Mouse (Mus musculus): ENCODE results near the gene Ccdc73. TPM values are rescaled to one million over a fixed set of nuclear protein-coding genes. Genes with fewer than 3 reads are reported as not detected.
"Not testable (repeated sequence)": the region's sequence is repeated elsewhere in the genome, so short reads cannot be mapped to it uniquely, and the experiment has no call there.

The Ccdc73 gene
- polyA plus RNA-seq (2016; fragmentation: Nextera tagmentation; extraction: Ambion mirVana): 2.6 and 3.2 TPM in 2 replicates

DNA sequence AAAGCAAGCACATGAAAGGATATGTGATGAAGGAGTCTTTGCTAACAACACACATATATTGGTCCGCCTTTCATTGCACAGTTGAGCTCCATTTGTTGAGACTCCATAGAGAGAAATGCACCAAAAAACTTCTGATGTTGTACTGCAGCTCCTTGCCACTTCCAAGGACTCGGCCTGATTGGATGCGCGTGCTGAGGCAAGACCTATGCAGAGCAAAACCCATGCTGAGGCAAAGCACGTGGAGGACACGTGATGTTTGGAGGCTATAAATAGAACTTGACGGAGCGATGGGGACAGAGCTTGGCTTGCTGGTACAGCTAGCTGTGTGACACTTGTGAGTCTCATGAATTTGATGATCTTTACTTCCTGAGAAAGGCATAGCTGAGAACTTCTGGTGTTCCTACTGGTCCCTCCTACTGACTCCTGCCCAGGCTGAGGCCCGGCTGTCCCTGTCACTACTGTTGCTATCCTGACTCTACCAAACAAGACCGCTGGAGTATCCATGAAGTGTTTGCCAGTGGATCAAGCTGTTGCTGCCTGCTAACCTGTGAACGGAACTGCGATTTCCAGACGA lies at the start of gene Ccdc73:
TSS of gene Ccdc73 (plus strand) at position 524 of the 574 bp plus-strand sequence.
- Histone ChIP-seq H3K9me3 (replicated peaks) (no peaks in the 10 kb centered on the region), H3K4me3 (no peak within 1 kb of the TSS), H3K36me3 (no peaks in the 10 kb centered on the region), H3K27ac (no peak within 1 kb of the TSS), H3K27me3 (ENCODE audit: low read depth, poor library complexity, severe bottlenecking) (no peaks in the 10 kb centered on the region), H3K4me1 (no peaks in the 10 kb centered on the region)
- WGBS: 93% methylated on average over 13 of the region's 13 CpGs
- DNase-seq (ENCODE audit: low spot score): no peak

GRCm38 (mm10) chr2:104818763-104819162 lies 48.8 kb upstream of the Ccdc73 start:
- not testable (repeated sequence) for H3K36me3 ChIP-seq; H3K9me3 ChIP-seq (replicated peaks); DNase-seq (ENCODE audit: low spot score); H3K27me3 ChIP-seq (ENCODE audit: low read depth, poor library complexity, severe bottlenecking); H3K27ac ChIP-seq; H3K4me3 ChIP-seq
- 91% methylated on average over 3 of the region's 3 CpGs for WGBS
- H3K4me1 ChIP-seq: peaks cover 18% of the 10 kb centered on the region

- Histone ChIP-seq H3K27ac (no peak overlapping the region), H3K36me3 (no peaks in the 10 kb centered on the region), H3K4me1 (no peaks in the 10 kb centered on the region), H3K4me3 (no peak overlapping the region), H3K27me3 (ENCODE audit: low read depth, poor library complexity, severe bottlenecking) (no peaks in the 10 kb centered on the region), H3K9me3 (replicated peaks) (no peaks in the 10 kb centered on the region)
- no peak for DNase-seq (ENCODE audit: low spot score)
- 91% methylated on average over 4 of the region's 4 CpGs for WGBS
These were observed 41.4 kb upstream of the Ccdc73 start for GRCm38 (mm10) chr2:104826191-104826590.

DNA sequence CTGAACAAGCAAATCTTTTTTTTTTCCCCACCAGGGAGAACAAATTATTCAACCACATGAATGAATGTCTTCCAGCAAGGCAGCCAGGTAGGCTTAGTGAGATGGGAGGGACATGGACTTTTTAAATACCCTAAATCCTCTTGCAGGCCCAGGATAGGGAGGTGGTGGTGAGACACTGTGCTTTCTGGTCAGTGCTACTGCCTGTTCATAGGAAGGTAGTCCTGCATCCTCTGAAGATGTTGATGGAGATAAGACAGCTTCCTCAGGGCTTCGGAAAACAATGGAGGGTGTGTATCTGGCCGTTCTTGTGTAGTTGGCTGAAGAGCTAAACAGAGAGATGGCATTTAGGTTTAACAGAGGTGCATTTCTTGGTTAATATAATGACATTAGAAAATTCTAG lies 35.1 kb upstream of the Ccdc73 start:
- no peaks in the 10 kb centered on the region for H3K4me1 ChIP-seq
- H3K9me3 ChIP-seq (replicated peaks): no peaks in the 10 kb centered on the region
- 84% methylated on average over 2 of the region's 2 CpGs for WGBS
- H3K27me3 ChIP-seq (ENCODE audit: low read depth, poor library complexity, severe bottlenecking): no peaks in the 10 kb centered on the region
- DNase-seq (ENCODE audit: low spot score): no peak
- no peaks in the 10 kb centered on the region for H3K36me3 ChIP-seq
- H3K27ac ChIP-seq: no peak overlapping the region
- H3K4me3 ChIP-seq: no peak overlapping the region

DNA sequence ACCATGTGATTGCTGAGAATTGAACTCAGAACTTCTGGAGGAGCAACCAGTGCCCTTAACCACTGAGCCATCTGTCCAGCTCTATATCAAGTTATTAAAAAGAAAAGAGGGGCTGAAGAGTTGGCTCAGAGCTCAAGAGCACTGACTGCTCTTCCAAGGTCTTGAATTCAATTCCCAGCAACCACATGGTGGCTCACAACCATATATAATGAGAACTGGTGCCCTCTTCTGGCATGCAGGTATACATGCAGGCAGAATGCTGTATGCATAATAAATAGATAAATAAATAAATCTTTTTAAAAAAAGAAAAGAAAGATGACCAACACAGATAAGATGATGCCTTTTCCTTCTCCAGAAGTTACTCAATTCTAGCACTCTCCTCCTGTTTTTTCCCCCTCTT lies 26.6 kb upstream of the Ccdc73 start:
- no peaks in the 10 kb centered on the region for H3K9me3 ChIP-seq (replicated peaks)
- H3K4me1 ChIP-seq: no peaks in the 10 kb centered on the region
- no peak overlapping the region for H3K27ac ChIP-seq
- no peaks in the 10 kb centered on the region for H3K27me3 ChIP-seq (ENCODE audit: low read depth, poor library complexity, severe bottlenecking)
- DNase-seq (ENCODE audit: low spot score): no peak
- no peaks in the 10 kb centered on the region for H3K36me3 ChIP-seq
- H3K4me3 ChIP-seq: no peak overlapping the region

- H3K9me3 ChIP-seq (replicated peaks): no peaks in the 10 kb centered on the region
- no peak for DNase-seq (ENCODE audit: low spot score)
- WGBS: 91% methylated on average over 7 of the region's 7 CpGs
These were observed 25.9 kb upstream of the Ccdc73 start for GRCm38 (mm10) chr2:104841736-104842135.

GRCm38 (mm10) chr2:104842559-104842958 lies 25.0 kb upstream of the Ccdc73 start:
- Histone ChIP-seq H3K27ac (no peak overlapping the region), H3K4me3 (no peak overlapping the region), H3K4me1 (peaks cover 11% of the 10 kb centered on the region), H3K36me3 (no peaks in the 10 kb centered on the region), H3K9me3 (replicated peaks) (no peaks in the 10 kb centered on the region), H3K27me3 (ENCODE audit: low read depth, poor library complexity, severe bottlenecking) (no peaks in the 10 kb centered on the region)
- no peak for DNase-seq (ENCODE audit: low spot score)

More at GRCm38 (mm10) chr2:104841736-104842135, 25.9 kb upstream of the Ccdc73 start:
- H3K27me3 ChIP-seq (ENCODE audit: low read depth, poor library complexity, severe bottlenecking): no peaks in the 10 kb centered on the region
- no peaks in the 10 kb centered on the region for H3K36me3 ChIP-seq
- H3K4me1 ChIP-seq: peaks cover 6% of the 10 kb centered on the region
- H3K4me3 ChIP-seq: no peak overlapping the region
- H3K27ac ChIP-seq: no peak overlapping the region

- no peak for DNase-seq (ENCODE audit: low spot score)
- 27% methylated on average over 4 of the region's 4 CpGs for WGBS
- Histone ChIP-seq H3K36me3 (no peaks in the 10 kb centered on the region), H3K9me3 (replicated peaks) (no peaks in the 10 kb centered on the region), H3K27ac (peak overlapping the region; percentile 58; the same call in 1 of the 2 replicates), H3K27me3 (ENCODE audit: low read depth, poor library complexity, severe bottlenecking) (peaks cover 41% of the 10 kb centered on the region), H3K4me1 (peaks cover 34% of the 10 kb centered on the region), H3K4me3 (no peak overlapping the region)
These were observed 20.8 kb upstream of the Ccdc73 start for GRCm38 (mm10) chr2:104846638-104847414.

DNA sequence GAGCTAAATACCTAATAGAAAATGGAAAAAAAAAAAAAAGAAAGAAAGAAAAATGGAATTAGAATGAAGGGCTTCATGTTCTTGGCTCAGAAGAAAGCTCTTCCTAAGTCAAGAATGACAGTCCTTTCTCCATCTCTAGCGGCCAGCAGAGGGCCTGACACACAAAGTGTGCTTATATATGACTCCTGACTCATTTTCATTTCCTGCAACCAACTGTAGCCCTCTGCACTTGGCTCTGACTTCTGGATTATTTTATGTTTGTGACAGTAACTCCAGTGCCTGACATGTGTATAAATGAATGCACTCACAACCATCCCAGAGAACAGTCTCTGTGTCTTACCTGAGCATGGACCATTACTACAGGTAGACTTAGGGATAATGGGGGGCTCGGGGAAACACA lies 20.0 kb upstream of the Ccdc73 start:
- Histone ChIP-seq H3K36me3 (no peaks in the 10 kb centered on the region), H3K27me3 (ENCODE audit: low read depth, poor library complexity, severe bottlenecking) (peaks cover 48% of the 10 kb centered on the region), H3K4me1 (peaks cover 34% of the 10 kb centered on the region), H3K9me3 (replicated peaks) (no peaks in the 10 kb centered on the region), H3K27ac (no peak overlapping the region), H3K4me3 (no peak overlapping the region)
- WGBS: 53% methylated on average over 2 of the region's 2 CpGs
- DNase-seq (ENCODE audit: low spot score): no peak

DNA sequence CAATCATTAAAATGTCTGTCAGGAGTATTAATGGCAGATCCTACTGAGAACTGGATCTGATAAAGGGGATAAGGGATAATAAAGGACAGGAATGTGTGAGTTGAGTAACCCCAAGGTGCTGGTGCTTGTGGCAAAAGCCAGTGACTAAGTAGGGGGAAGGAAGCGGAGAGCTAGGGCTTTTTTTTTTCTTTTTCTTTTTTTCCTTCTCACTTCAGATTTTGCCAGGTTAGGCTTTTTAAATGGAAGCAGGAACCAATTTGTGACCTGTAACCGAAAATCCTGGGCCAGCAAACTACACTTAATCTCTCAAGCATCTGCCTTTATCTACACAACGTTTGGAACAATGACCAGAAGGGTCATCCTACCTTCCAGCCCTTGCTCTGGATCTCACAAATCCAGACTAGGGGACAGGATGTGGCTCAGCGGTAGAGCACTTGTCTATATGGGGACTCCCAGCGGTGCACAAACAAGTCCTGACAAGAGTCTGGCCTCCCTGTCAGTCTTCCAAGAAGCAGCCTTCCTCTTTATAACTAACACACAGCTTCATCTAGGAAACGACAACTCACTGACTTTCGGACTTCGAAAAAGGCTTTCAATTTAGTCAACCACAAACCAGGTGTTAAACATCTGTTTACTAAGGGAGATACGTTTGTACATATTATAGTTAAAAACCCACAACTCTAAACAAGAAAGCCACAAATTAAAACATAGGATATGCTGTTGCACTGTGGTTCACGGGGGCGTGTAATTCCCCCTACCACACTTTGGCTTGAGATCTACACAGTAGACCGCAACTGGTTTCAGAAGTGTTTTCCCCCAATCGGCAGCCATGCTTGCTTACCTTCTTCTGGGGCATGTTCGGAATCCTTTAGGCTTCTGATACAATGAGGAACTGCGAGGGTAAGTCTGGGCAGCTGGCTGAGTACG lies 19.1 kb upstream of the Ccdc73 start:
- DNase-seq (ENCODE audit: low spot score): peak; percentile 41
- Histone ChIP-seq H3K36me3 (no peaks in the 10 kb centered on the region), H3K27ac (0 out of 2 replicates have a peak overlapping the region, but pooled peaks have one; percentile 54), H3K4me3 (peak overlapping the region; percentile 65), H3K4me1 (peaks cover 34% of the 10 kb centered on the region), H3K27me3 (ENCODE audit: low read depth, poor library complexity, severe bottlenecking) (peaks cover 51% of the 10 kb centered on the region), H3K9me3 (replicated peaks) (no peaks in the 10 kb centered on the region)
- WGBS: 35% methylated on average over 16 of the region's 16 CpGs

DNA sequence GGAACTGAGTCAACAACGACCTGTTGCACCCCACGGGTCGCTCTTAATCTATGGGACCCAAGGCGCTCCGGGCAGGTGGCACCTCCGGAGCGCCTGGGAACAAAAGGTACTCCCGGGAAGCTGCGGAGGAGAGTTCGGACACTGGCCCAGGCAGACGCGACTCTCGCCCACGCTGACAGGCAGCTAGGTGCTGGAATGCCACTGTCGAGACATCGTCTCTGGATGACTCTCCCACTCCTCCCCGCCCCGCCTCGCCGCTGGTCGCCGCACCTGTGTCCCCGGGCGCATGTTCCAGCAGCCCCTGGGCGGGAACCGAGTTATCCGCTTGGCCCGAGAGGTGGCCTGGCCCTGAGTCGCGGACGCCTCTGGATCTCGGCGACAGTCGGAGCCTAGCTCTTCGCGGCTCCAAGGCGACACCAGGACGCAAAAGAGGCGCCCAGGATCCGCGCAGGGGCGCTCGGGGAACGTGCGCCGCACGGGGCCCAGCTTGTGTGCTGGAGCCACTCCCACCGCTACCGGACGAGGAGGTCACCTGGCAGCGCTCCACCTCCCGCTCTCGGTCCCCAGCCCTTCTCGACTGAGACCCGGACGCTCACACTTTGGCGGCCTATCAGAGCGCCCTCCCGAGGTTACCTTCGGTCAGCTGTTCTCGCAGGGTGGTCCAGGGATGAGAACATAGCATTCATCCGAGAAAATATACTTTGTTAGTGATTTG lies 18.2 kb upstream of the Ccdc73 start, which contains the start of gene Prrg4:
TSS of gene Prrg4 (minus strand) at position 601 of the 715 bp plus-strand sequence.
- Histone ChIP-seq H3K4me1 (peaks cover 34% of the 10 kb centered on the region), H3K27ac (peak within 1 kb of the TSS; percentile 54), H3K27me3 (ENCODE audit: low read depth, poor library complexity, severe bottlenecking) (peaks cover 51% of the 10 kb centered on the region), H3K4me3 (peak within 1 kb of the TSS; percentile 65), H3K9me3 (replicated peaks) (no peaks in the 10 kb centered on the region), H3K36me3 (no peaks in the 10 kb centered on the region)
- DNase-seq (ENCODE audit: low spot score): peak; percentile 68
- under 1% methylated on average over 62 of the region's 62 CpGs for WGBS

DNA sequence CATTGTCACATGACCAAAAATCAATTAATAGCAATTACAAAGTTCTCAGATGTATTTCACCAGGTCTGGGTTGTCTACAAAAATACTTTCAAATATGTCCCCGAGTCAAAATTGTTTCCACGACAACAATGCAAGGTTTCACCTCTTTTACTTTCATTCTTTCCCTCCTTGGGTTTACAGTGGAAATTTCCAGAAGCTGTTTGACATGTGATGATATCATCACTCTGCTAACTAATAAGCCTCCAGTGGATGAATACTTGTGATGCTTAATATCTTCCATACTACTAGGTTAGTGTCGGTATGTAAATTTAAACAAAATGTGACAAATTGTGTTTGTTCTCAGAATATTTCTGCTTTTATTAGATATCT lies 17.6 kb upstream of the Ccdc73 start:
- H3K9me3 ChIP-seq (replicated peaks): no peaks in the 10 kb centered on the region
- H3K4me3 ChIP-seq: peak overlapping the region; percentile 65
- no peaks in the 10 kb centered on the region for H3K36me3 ChIP-seq
- WGBS: 79% methylated on average over 3 of the region's 3 CpGs
- peaks cover 51% of the 10 kb centered on the region for H3K27me3 ChIP-seq (ENCODE audit: low read depth, poor library complexity, severe bottlenecking)
- H3K27ac ChIP-seq: no peak overlapping the region
- DNase-seq (ENCODE audit: low spot score): no peak
- H3K4me1 ChIP-seq: peaks cover 34% of the 10 kb centered on the region
